Mouse (Mus musculus): ENCODE data around the gene Gm21818. TPM values are rescaled to one million over a fixed set of nuclear protein-coding genes. Genes with fewer than 3 reads are reported as not detected.
"Not testable (repeated sequence)": the region's sequence is repeated elsewhere in the genome, so short reads cannot be mapped to it uniquely, and the experiment has no call there.

Gene Gm21818
- polyA plus RNA-seq, 1 experiment from 2014 or later: not detected

DNA sequence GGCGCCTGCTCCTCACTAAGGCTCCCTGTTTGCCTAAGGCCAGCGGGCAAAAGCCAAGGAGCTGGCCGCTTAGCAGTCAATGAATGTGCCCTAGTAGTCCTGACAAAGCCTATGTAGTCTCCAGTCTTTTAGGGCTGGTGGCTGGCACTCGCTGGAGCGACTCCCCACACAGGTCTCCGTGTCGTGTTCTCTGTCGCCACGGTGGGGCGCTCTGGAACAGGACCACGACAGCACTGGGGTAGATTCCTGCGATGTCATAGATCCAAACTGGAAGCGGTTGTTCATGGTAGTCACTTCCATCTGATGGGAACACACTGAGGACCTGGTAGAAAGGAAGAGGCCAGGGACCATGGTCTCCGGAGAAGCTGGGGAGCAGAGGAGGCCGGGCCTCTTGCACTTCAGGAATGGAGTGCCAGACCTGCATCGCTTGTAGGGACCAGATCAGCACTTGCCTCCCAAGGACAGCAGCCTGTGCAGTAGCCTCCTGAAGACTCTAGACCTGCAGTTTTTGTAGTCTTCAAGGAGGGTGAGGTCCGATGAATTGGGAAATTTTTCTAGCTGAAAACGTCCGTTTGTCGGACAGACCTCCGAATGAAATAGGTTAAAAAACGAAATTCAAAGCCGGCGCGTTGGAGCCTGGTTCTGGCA is 50.9 kb downstream of the Gm21818 start:
- not testable (repeated sequence) for H3K9me3 ChIP-seq (replicated peaks; ENCODE audit: control insufficient read depth, low read length); H3K27ac ChIP-seq (ENCODE audit: low read depth, low read length); H3K27me3 ChIP-seq (replicated peaks; ENCODE audit: control insufficient read depth, insufficient read depth, low read length); ATAC-seq; H3K4me3 ChIP-seq (ENCODE audit: low read depth, low read length); H3K4me2 ChIP-seq (ENCODE audit: low read length); H3K9ac ChIP-seq (ENCODE audit: low read length); H3K36me3 ChIP-seq (ENCODE audit: control insufficient read depth, insufficient read depth, low read length); H3K4me1 ChIP-seq (ENCODE audit: control insufficient read depth, insufficient read depth, low read length); DNase-seq (ENCODE audit: low spot score)
- WGBS: 93% methylated on average over 16 of the region's 25 CpGs

Other genes starting within 250 kb of the Gm21818 start
- gene Gm21761, start 243.2 kb upstream of the Gm21818 start, polyA plus RNA-seq (2014; fragmentation: Nextera tagmentation; extraction: Ambion mirVana): not detected in 2 replicates
- gene B020031M17Rik, start 221.6 kb upstream of the Gm21818 start, polyA plus RNA-seq (2014; fragmentation: Nextera tagmentation; extraction: Ambion mirVana): not detected in 2 replicates
- gene Gm36079, start 145.4 kb upstream of the Gm21818 start, polyA plus RNA-seq (2014; fragmentation: Nextera tagmentation; extraction: Ambion mirVana): not detected in 2 replicates
- not detected in 2 replicates for gene Gm21188, start 120.2 kb upstream of the Gm21818 start, polyA plus RNA-seq (2014; fragmentation: Nextera tagmentation; extraction: Ambion mirVana)
- gene Gm20767, start 32.2 kb upstream of the Gm21818 start, polyA plus RNA-seq (2014; fragmentation: Nextera tagmentation; extraction: Ambion mirVana): not detected in 2 replicates
- not detected in 2 replicates for gene Gm21762, start 43.5 kb downstream of the Gm21818 start, polyA plus RNA-seq (2014; fragmentation: Nextera tagmentation; extraction: Ambion mirVana)
- not detected in 2 replicates for gene Gm21731, start 66.7 kb downstream of the Gm21818 start, polyA plus RNA-seq (2014; fragmentation: Nextera tagmentation; extraction: Ambion mirVana)
- not detected in 2 replicates for gene AF067061, start 90.7 kb downstream of the Gm21818 start, polyA plus RNA-seq (2014; fragmentation: Nextera tagmentation; extraction: Ambion mirVana)
- 0.23 and 0.33 TPM in 2 replicates for gene BC147527, start 128.0 kb downstream of the Gm21818 start, polyA plus RNA-seq (2014; fragmentation: Nextera tagmentation; extraction: Ambion mirVana)
- not detected in 2 replicates for gene Tcstv3, start 144.4 kb downstream of the Gm21818 start, polyA plus RNA-seq (2014; fragmentation: Nextera tagmentation; extraction: Ambion mirVana)

All from forebrain, embryonic 14.5 days (tissue).